In the genomic region with DNA sequence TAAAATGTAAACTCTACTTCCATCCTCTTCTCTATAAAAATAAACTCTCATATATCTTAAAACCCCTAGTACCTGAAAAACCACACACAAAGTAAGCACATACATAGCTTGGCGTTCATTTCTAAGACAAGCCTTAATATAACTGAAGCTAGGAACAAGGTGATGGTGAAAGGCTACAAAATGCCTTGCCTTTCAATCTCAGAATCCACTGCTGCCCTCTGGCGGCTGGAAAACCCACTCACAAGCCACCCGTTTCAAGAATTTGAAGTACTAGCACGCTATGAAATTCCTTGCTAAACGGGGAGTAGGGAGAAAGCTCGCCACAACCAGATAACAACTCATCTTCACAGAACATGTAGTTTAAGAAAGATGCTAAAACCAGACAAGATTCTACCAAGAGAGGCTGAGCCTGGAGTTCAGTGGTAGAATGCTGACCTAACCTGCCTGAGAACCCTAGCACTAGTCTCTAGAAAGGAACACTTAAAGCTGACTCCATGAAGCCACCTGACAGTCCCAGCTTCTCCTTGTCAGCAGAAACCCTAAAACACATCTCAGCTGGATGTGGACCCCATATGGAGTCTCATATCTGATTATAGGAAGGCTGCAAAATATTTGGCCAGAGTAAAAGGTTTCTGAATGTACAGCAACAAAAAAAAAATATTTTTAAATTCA, we compare ENCODE assay signal across 9 mouse cellular contexts. TPM values are rescaled to one million over a fixed set of nuclear protein-coding genes. Genes with fewer than 3 reads are reported as not detected.
DNase-seq lines count a peak whose midpoint lies in the region; ATAC-seq and TF ChIP-seq lines count a peak whose summit lies in the region.
"Had no signal": no experiment of that assay in that cellular context is flagged by ENCODE, and none has a peak within 500 bp of the region (broad histone marks: within the 10 kb centered on the region; RNA-seq: fewer than 3 reads in every experiment).

No protein-coding gene starts in this region.

- H3K4me2 ChIP-seq in kidney, postnatal 0 days (ENCODE audit: low read length), result no peak overlapping the region
- no peak overlapping the region for H3K4me2 ChIP-seq in liver, embryonic 11.5 days
- H3K4me2 ChIP-seq in neural tube, embryonic 12.5 days (replicated peaks), result 0 out of 2 replicates have a peak overlapping the region, but pooled peaks have one; percentile 19
- H3K4me2 ChIP-seq: limb, embryonic 12.5 days had no signal

- WGBS in kidney, postnatal 0 days, result 6% methylated on average over 6 of the region's 6 CpGs
- WGBS in liver, embryonic 11.5 days, result 6% methylated on average over 6 of the region's 6 CpGs
- 10% methylated on average over 6 of the region's 6 CpGs for WGBS in neural tube, embryonic 12.5 days
- 3% methylated on average over 6 of the region's 6 CpGs for WGBS in thymus, adult 2 months

- H3K9ac ChIP-seq in kidney, postnatal 0 days (ENCODE audit: low read depth, low read length), result no peak overlapping the region
- no peak overlapping the region for H3K9ac ChIP-seq in liver, embryonic 11.5 days (ENCODE audit: low read depth, low read length)
- no peak overlapping the region for H3K9ac ChIP-seq in neural tube, embryonic 12.5 days
- H3K9ac ChIP-seq: limb, embryonic 12.5 days had no signal

- DNase-seq in CD4-positive helper T cell, adult 2 months (ENCODE audit: low read depth, low spot score), result peak; percentile 41
- peak; percentile 81 for DNase-seq in adrenal gland, postnatal 14 days
- peak; percentile 71 for DNase-seq in embryo, embryonic 9.5 days (ENCODE audit: extremely low spot score)
- peak; percentile 45 to 80 for DNase-seq in heart, adult 18-20 months
- DNase-seq in kidney, postnatal 0 days (ENCODE audit: low spot score), result peak; percentile 87
- DNase-seq in liver, embryonic 11.5 days (ENCODE audit: low spot score), result peak; percentile 61
- DNase-seq in thymus, adult 2 months, result peak; percentile 58

- H3K4me3 ChIP-seq in kidney, postnatal 0 days (replicated peaks; ENCODE audit: low read depth, low read length), result no peak overlapping the region
- H3K4me3 ChIP-seq in liver, embryonic 11.5 days (ENCODE audit: low read depth, low read length), result no peak overlapping the region
- H3K4me3 ChIP-seq in neural tube, embryonic 12.5 days, result no peak overlapping the region
- H3K4me3 ChIP-seq in thymus, adult 2 months (ENCODE audit: control insufficient read depth, insufficient read depth, low read length), result no peak overlapping the region
- H3K4me3 ChIP-seq: limb, embryonic 12.5 days had no signal

- no peak for ATAC-seq in kidney, postnatal 0 days (replicated peaks; ENCODE audit: low FRiP score, low read depth)
- ATAC-seq in liver, embryonic 11.5 days (replicated peaks; ENCODE audit: low FRiP score), result no peak
- ATAC-seq in neural tube, embryonic 12.5 days (ENCODE audit: low FRiP score, low read depth), result no peak

- no peaks in the 10 kb centered on the region for H3K4me1 ChIP-seq in kidney, postnatal 0 days (replicated peaks; ENCODE audit: insufficient read depth, low read length)
- H3K4me1 ChIP-seq in liver, embryonic 11.5 days (replicated peaks; ENCODE audit: control insufficient read depth, insufficient read depth, low read length), result no peaks in the 10 kb centered on the region
- no peaks in the 10 kb centered on the region for H3K4me1 ChIP-seq in neural tube, embryonic 12.5 days
- no peaks in the 10 kb centered on the region for H3K4me1 ChIP-seq in thymus, adult 2 months (replicated peaks; ENCODE audit: control insufficient read depth, insufficient read depth, low read length)
- H3K4me1 ChIP-seq: limb, embryonic 12.5 days had no signal

- no peaks in the 10 kb centered on the region for H3K27me3 ChIP-seq in kidney, postnatal 0 days (ENCODE audit: insufficient read depth, low read length)
- H3K27me3 ChIP-seq in liver, embryonic 11.5 days (replicated peaks; ENCODE audit: control insufficient read depth, insufficient read depth, low read length), result no peaks in the 10 kb centered on the region
- no peaks in the 10 kb centered on the region for H3K27me3 ChIP-seq in neural tube, embryonic 12.5 days (replicated peaks)
- H3K27me3 ChIP-seq in thymus, adult 2 months (ENCODE audit: control insufficient read depth, insufficient read depth, low read length), result no peaks in the 10 kb centered on the region
- H3K27me3 ChIP-seq: limb, embryonic 12.5 days had no signal

- peak; percentile 89 for TF ChIP-seq CTCF in kidney, postnatal 0 days (IDR thresholded peaks at IDR 0.05; ENCODE audit: low read depth)
- TF ChIP-seq CTCF in thymus, adult 2 months (IDR thresholded peaks at IDR 0.05; ENCODE audit: borderline replicate concordance, control insufficient read depth, extremely low read depth, insufficient read depth, low read length, poor library complexity), result no peak

- no peaks in the 10 kb centered on the region for H3K9me3 ChIP-seq in kidney, postnatal 0 days (replicated peaks; ENCODE audit: low read length)
- H3K9me3 ChIP-seq in liver, embryonic 11.5 days (ENCODE audit: control insufficient read depth, low read length), result no peaks in the 10 kb centered on the region
- H3K9me3 ChIP-seq in neural tube, embryonic 12.5 days, result no peaks in the 10 kb centered on the region
- H3K9me3 ChIP-seq: limb, embryonic 12.5 days had no signal

- H3K27ac ChIP-seq in kidney, postnatal 0 days, result no peak overlapping the region
- no peak overlapping the region for H3K27ac ChIP-seq in liver, embryonic 11.5 days (ENCODE audit: low read depth, low read length)
- no peak overlapping the region for H3K27ac ChIP-seq in neural tube, embryonic 12.5 days
- H3K27ac ChIP-seq in thymus, adult 2 months (ENCODE audit: control insufficient read depth, insufficient read depth, low read length), result no peak overlapping the region
- H3K27ac ChIP-seq: limb, embryonic 12.5 days had no signal

- no peak for TF ChIP-seq POLR2A in thymus, adult 2 months (IDR thresholded peaks at IDR 0.05; ENCODE audit: control insufficient read depth, extremely low read depth, insufficient read depth, low read length, poor library complexity)

- H3K36me3 ChIP-seq in kidney, postnatal 0 days (ENCODE audit: insufficient read depth, low read length), result no peaks in the 10 kb centered on the region
- H3K36me3 ChIP-seq in liver, embryonic 11.5 days (ENCODE audit: control insufficient read depth, insufficient read depth, low read length), result peaks cover 2% of the 10 kb centered on the region; the same call in 1 of the 2 replicates
- 0 out of 2 replicates have a peak, but pooled peaks cover 6% of the 10 kb centered on the region for H3K36me3 ChIP-seq in neural tube, embryonic 12.5 days
- no peaks in the 10 kb centered on the region; the same call in 1 of the 2 replicates for H3K36me3 ChIP-seq in thymus, adult 2 months (ENCODE audit: control insufficient read depth, insufficient read depth, low read length)

RNA-seq across cellular contexts. Expression of a gene that starts 29.1 kb away (rescaled TPM):
- 20.6 and 23.7 TPM in 2 replicates for total RNA-seq in adrenal gland, postnatal 14 days (2021)
- total RNA-seq in heart, adult 18-20 months (2021), result 10 to 100 TPM in 1 of 2 experiments, 1 to 10 TPM in 1; 9.4 to 10.5 TPM
- 22.4 and 25.9 TPM in 2 replicates for polyA plus RNA-seq in kidney, postnatal 0 days (2015; fragmentation: Nextera tagmentation; extraction: Ambion mirVana)
- 42.7 and 46.7 TPM in 2 replicates for polyA plus RNA-seq in liver, embryonic 11.5 days (2014; fragmentation: Nextera tagmentation; extraction: Ambion mirVana)
- 41.3 and 41.7 TPM in 2 replicates for polyA plus RNA-seq in neural tube, embryonic 12.5 days (2016; fragmentation: Nextera tagmentation; extraction: Ambion mirVana)
- 7.5 and 7.8 TPM in 2 replicates for polyA plus RNA-seq in thymus, adult 2 months (2012; rRNA removed)

RNA-seq across cellular contexts. Expression of a gene that starts 29.2 kb away (rescaled TPM):
- total RNA-seq in adrenal gland, postnatal 14 days (2021), result 33.8 and 41.8 TPM in 2 replicates
- total RNA-seq in heart, adult 18-20 months (2021), result 10 to 100 TPM; 10.6 to 11.9 TPM
- polyA plus RNA-seq in kidney, postnatal 0 days (2015; fragmentation: Nextera tagmentation; extraction: Ambion mirVana), result 24.3 and 24.9 TPM in 2 replicates
- polyA plus RNA-seq in liver, embryonic 11.5 days (2014; fragmentation: Nextera tagmentation; extraction: Ambion mirVana), result 17.4 and 19.3 TPM in 2 replicates
- 40.4 and 44.2 TPM in 2 replicates for polyA plus RNA-seq in neural tube, embryonic 12.5 days (2016; fragmentation: Nextera tagmentation; extraction: Ambion mirVana)
- 17.1 and 17.4 TPM in 2 replicates for polyA plus RNA-seq in thymus, adult 2 months (2012; rRNA removed)
